Mouse (Mus musculus): ENCODE data around the gene Smyd3. TPM values are rescaled to one million over a fixed set of nuclear protein-coding genes. Genes with fewer than 3 reads are reported as not detected.

The Smyd3 gene
- polyA plus RNA-seq, 1 experiment from 2014 or later, result 11.3 TPM

DNA sequence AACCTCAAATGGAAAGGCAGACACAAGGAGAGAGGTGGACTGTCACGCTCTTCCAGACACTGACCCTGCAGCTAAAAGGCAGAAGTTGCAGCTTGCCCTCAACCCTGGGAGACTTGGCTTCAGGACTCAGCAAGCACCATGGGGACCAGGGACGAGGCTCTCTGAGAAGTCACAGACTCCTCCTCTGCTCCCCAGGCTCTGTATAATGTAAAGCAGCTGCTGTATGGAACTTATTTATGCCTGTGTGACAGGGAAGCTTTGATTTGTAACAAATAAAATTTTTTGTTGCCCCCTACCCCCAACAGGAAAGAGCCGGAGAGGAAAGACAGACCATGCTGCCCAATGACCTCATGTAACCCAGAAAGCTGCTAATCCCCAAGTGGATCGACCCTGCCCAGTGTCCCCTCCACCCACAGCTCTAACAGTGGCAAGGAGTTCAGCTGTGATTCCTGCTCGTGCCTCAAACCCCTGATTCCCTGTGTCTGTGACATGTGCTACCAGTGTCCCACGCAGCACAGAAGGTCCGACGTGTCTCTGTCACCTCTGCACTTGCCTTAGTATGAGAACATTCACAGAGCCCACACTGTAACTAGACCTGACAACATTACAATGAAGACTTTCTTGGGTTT, 539.1 kb downstream of the Smyd3 start:
- Histone ChIP-seq H3K9me3 (ENCODE audit: control insufficient read depth) (no peaks in the 10 kb centered on the region), H3K4me1 (replicated peaks; ENCODE audit: control insufficient read depth, insufficient read depth, low read length) (no peaks in the 10 kb centered on the region), H3K4me2 (replicated peaks; ENCODE audit: low read depth) (no peak overlapping the region), H3K27ac (ENCODE audit: low read depth, low read length) (no peak overlapping the region), H3K36me3 (ENCODE audit: control insufficient read depth, insufficient read depth) (no peaks in the 10 kb centered on the region), H3K4me3 (ENCODE audit: low read depth, low read length) (no peak overlapping the region), H3K9ac (ENCODE audit: low read depth, low read length) (no peak overlapping the region), H3K27me3 (replicated peaks; ENCODE audit: control insufficient read depth, insufficient read depth, low read length) (no peaks in the 10 kb centered on the region)
- TF ChIP-seq CTCF (IDR thresholded peaks at IDR 0.05; ENCODE audit: low read depth), result no peak
- no peak for ATAC-seq
- WGBS, result 62% methylated on average over 8 of the region's 8 CpGs

DNA sequence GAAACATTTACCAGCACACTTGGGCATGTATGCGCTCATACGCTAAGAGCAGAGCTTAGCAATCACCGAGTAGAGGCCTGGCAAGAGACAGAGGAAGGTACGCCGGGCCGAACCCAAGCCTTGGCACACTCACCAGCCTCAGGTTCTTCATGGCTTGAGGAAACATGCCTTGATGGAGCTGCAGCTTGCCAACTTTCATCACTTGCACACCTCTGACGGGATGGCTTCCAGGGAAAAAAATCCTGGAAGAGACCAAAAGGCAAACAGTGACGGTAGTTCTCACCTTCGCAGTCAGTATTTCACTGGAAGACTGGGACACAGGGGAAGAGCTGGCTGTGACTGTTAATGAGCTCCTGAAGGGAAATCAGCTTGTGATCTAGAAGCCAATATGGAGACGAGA, 545.8 kb downstream of the Smyd3 start:
- H3K27me3 ChIP-seq (replicated peaks; ENCODE audit: control insufficient read depth, insufficient read depth, low read length), result no peaks in the 10 kb centered on the region
- no peaks in the 10 kb centered on the region; the same call in 1 of the 2 replicates for H3K36me3 ChIP-seq (ENCODE audit: control insufficient read depth, insufficient read depth)
- 90% methylated on average over 10 of the region's 10 CpGs for WGBS
- H3K27ac ChIP-seq (ENCODE audit: low read depth, low read length), result no peak overlapping the region
- no peaks in the 10 kb centered on the region for H3K4me1 ChIP-seq (replicated peaks; ENCODE audit: control insufficient read depth, insufficient read depth, low read length)
- no peak overlapping the region for H3K4me3 ChIP-seq (ENCODE audit: low read depth, low read length)
- no peak for ATAC-seq
- TF ChIP-seq CTCF (IDR thresholded peaks at IDR 0.05; ENCODE audit: low read depth), result no peak
- no peak overlapping the region for H3K9ac ChIP-seq (ENCODE audit: low read depth, low read length)
- H3K9me3 ChIP-seq (ENCODE audit: control insufficient read depth), result no peaks in the 10 kb centered on the region
- no peak overlapping the region for H3K4me2 ChIP-seq (replicated peaks; ENCODE audit: low read depth)

DNA sequence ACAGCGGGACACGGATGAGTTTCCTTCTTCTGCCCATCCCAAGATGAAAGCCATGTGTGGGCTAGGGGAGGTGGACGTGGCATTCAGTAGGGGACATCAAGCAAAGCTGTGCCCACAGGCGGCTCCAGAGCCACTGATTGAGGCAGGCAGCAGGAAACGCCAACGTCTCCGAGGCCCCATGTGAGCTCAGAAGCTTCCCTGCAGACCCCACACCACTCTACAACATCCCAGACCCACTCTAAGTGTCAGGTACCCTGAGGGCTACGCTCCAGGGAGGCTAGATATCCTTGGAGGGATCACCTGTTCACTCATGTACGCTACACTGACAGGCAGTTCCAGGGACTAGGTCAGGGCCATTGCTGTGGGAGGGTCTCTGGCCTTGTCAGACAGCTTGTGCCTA, 556.2 kb downstream of the Smyd3 start:
- ATAC-seq, result no peak
- H3K36me3 ChIP-seq (ENCODE audit: control insufficient read depth, insufficient read depth), result no peaks in the 10 kb centered on the region
- H3K4me1 ChIP-seq (replicated peaks; ENCODE audit: control insufficient read depth, insufficient read depth, low read length), result no peaks in the 10 kb centered on the region
- no peaks in the 10 kb centered on the region for H3K9me3 ChIP-seq (ENCODE audit: control insufficient read depth)
- H3K27me3 ChIP-seq (replicated peaks; ENCODE audit: control insufficient read depth, insufficient read depth, low read length), result no peaks in the 10 kb centered on the region
- H3K27ac ChIP-seq (ENCODE audit: low read depth, low read length), result no peak overlapping the region
- 86% methylated on average over 9 of the region's 9 CpGs for WGBS
- no peak overlapping the region for H3K4me2 ChIP-seq (replicated peaks; ENCODE audit: low read depth)
- H3K9ac ChIP-seq (ENCODE audit: low read depth, low read length), result no peak overlapping the region
- H3K4me3 ChIP-seq (ENCODE audit: low read depth, low read length), result no peak overlapping the region
- TF ChIP-seq CTCF (IDR thresholded peaks at IDR 0.05; ENCODE audit: low read depth), result no peak

DNA sequence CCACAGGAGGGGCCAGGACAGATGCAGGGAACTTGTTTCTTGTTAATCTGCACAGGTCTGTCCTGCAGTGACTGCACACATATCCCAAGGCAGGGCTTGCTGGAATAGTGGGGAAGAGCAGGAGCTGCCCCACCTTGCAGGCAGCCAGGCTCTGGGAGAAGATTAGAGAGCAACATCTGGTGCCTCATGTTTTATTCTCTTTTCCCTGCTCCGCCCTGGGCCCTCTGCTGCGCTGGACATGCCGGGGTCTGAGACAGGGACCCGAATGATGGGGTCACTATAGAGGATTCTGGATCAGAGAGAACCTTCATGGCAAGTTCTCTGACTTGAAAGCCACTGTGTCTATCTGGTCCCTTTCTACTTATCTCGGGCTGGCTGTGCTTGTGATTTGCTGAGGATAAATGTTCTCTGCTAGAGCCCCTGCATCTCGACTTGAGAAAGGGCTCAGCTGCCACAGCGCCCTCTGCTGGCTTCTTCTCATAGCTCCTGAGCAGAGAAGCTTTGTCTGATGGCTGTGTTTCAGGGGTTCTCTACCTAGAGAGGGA, 557.8 kb downstream of the Smyd3 start:
- TF ChIP-seq CTCF (IDR thresholded peaks at IDR 0.05; ENCODE audit: low read depth), result peak; percentile 88
- Histone ChIP-seq H3K9ac (ENCODE audit: low read depth, low read length) (no peak overlapping the region), H3K27ac (ENCODE audit: low read depth, low read length) (no peak overlapping the region), H3K27me3 (replicated peaks; ENCODE audit: control insufficient read depth, insufficient read depth, low read length) (no peaks in the 10 kb centered on the region), H3K4me1 (replicated peaks; ENCODE audit: control insufficient read depth, insufficient read depth, low read length) (no peaks in the 10 kb centered on the region), H3K4me3 (ENCODE audit: low read depth, low read length) (no peak overlapping the region), H3K36me3 (ENCODE audit: control insufficient read depth, insufficient read depth) (no peaks in the 10 kb centered on the region), H3K4me2 (replicated peaks; ENCODE audit: low read depth) (no peak overlapping the region), H3K9me3 (ENCODE audit: control insufficient read depth) (no peaks in the 10 kb centered on the region)
- WGBS, result 44% methylated on average over 7 of the region's 7 CpGs
- ATAC-seq, result no peak

DNA sequence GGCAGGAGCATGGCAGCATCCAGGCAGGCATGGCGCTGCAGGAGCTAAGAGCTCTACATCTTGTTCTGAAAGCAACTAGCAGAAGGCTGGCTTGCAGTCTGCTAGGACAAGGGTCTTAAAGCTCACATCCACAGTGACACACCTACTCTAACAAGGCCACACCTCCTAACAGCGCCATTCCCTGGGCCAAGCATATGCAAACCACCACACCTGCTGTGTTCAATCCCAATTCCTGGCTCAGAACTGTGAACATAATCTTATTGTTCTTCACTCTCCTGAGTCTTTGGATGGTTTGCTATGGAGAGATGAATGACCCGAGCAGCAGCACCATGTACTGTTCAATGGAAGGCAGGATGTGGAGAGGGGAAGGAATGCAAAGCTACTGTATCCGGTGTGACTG, 559.2 kb downstream of the Smyd3 start:
- Histone ChIP-seq H3K9ac (ENCODE audit: low read depth, low read length) (no peak overlapping the region), H3K4me2 (replicated peaks; ENCODE audit: low read depth) (no peak overlapping the region), H3K27ac (ENCODE audit: low read depth, low read length) (no peak overlapping the region), H3K4me1 (replicated peaks; ENCODE audit: control insufficient read depth, insufficient read depth, low read length) (no peaks in the 10 kb centered on the region), H3K4me3 (ENCODE audit: low read depth, low read length) (no peak overlapping the region), H3K9me3 (ENCODE audit: control insufficient read depth) (no peaks in the 10 kb centered on the region), H3K27me3 (replicated peaks; ENCODE audit: control insufficient read depth, insufficient read depth, low read length) (no peaks in the 10 kb centered on the region), H3K36me3 (ENCODE audit: control insufficient read depth, insufficient read depth) (no peaks in the 10 kb centered on the region)
- no peak for ATAC-seq
- WGBS, result 90% methylated on average over 4 of the region's 4 CpGs
- TF ChIP-seq CTCF (IDR thresholded peaks at IDR 0.05; ENCODE audit: low read depth), result no peak

DNA sequence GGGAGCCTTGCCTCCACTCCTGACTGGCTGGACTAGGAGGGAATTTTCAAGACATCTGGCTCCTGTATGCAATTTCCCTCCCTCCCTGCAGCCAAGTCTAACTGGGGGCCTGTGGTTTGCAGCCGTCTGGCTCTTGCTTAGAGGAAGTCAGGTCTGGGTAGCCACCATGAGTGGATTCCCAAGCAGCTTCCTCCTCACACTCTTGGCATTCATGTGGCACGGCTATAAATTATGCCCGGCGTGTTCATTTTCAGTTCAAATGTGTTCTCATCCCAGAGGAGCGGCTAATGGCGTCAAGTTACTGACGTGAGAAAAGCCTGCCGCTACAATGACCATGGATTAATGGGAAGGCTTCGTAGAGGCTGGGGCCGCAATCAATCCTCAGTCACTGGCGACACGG, 564.9 kb downstream of the Smyd3 start:
- no peak overlapping the region for H3K9ac ChIP-seq (ENCODE audit: low read depth, low read length)
- H3K36me3 ChIP-seq (ENCODE audit: control insufficient read depth, insufficient read depth), result no peaks in the 10 kb centered on the region
- TF ChIP-seq CTCF (IDR thresholded peaks at IDR 0.05; ENCODE audit: low read depth), result no peak
- ATAC-seq, result no peak
- H3K4me3 ChIP-seq (ENCODE audit: low read depth, low read length), result no peak overlapping the region
- no peaks in the 10 kb centered on the region for H3K9me3 ChIP-seq (ENCODE audit: control insufficient read depth)
- H3K4me2 ChIP-seq (replicated peaks; ENCODE audit: low read depth), result no peak overlapping the region
- H3K27ac ChIP-seq (ENCODE audit: low read depth, low read length), result no peak overlapping the region
- WGBS, result 71% methylated on average over 12 of the region's 12 CpGs
- no peaks in the 10 kb centered on the region for H3K4me1 ChIP-seq (replicated peaks; ENCODE audit: control insufficient read depth, insufficient read depth, low read length)
- H3K27me3 ChIP-seq (replicated peaks; ENCODE audit: control insufficient read depth, insufficient read depth, low read length), result no peaks in the 10 kb centered on the region

All from intestine, postnatal 0 days (tissue).